Mouse (Mus musculus): Measurements from ENCODE around the gene Ciita.

- TF ChIP-seq E2F4 (IDR thresholded peaks at IDR 0.05; ENCODE audit: insufficient read depth), result no peak
- no peak for TF ChIP-seq CEBPB (IDR thresholded peaks at IDR 0.05; ENCODE audit: insufficient read depth, poor library complexity, severe bottlenecking)
- TF ChIP-seq MAX (IDR thresholded peaks at IDR 0.05; ENCODE audit: low read depth), result no peak
- no peak for TF ChIP-seq POLR2A (IDR thresholded peaks at IDR 0.05; ENCODE audit: insufficient read length, low read depth)
- TF ChIP-seq POLR2AphosphoS2 (IDR thresholded peaks at IDR 0.05; ENCODE audit: insufficient read length, low read depth), result no peak
Observed at GRCm38 (mm10) chr16:10522811-10523210, 43.0 kb downstream of the Ciita start.

Measured in myocyte (in vitro differentiated cells).